8 mouse cellular contexts compared by ENCODE assay signal in genomic region chr19:38819427-38819802, GRCm38 (mm10). TPM values are rescaled to one million over a fixed set of nuclear protein-coding genes. Genes with fewer than 3 reads are reported as not detected.
DNase-seq lines count a peak whose midpoint lies in the region; ATAC-seq and TF ChIP-seq lines count a peak whose summit lies in the region.

No protein-coding gene starts in this region.

- H3K27me3 ChIP-seq in testis, adult 2 months (ENCODE audit: control insufficient read depth, insufficient read depth, low read length) = no peaks in the 10 kb centered on the region
- H3K27me3 ChIP-seq in liver, embryonic 13.5 days = no peaks in the 10 kb centered on the region

- peak overlapping the region; percentile 89 for H3K4me2 ChIP-seq in liver, embryonic 13.5 days

- peak overlapping the region; percentile 67 for H3K27ac ChIP-seq in testis, adult 2 months (ENCODE audit: control insufficient read depth, insufficient read depth, low read depth, low read length)
- H3K27ac ChIP-seq in liver, embryonic 13.5 days = peak overlapping the region; percentile 94

- TF ChIP-seq POLR2A in testis, adult 2 months (IDR thresholded peaks at IDR 0.05; ENCODE audit: control insufficient read depth, low read depth, low read length) = no peak

- peak overlapping the region; percentile 98 for H3K4me3 ChIP-seq in testis, adult 2 months (ENCODE audit: control insufficient read depth, low read depth, low read length)
- peak overlapping the region; percentile 84 for H3K4me3 ChIP-seq in liver, embryonic 13.5 days (replicated peaks)

- ATAC-seq in cerebellum, adult (ENCODE audit: insufficient number of reproducible peaks, low FRiP score, low TSS enrichment) = peak; percentile 65; the same call in 1 of the 2 replicates
- ATAC-seq in liver, embryonic 13.5 days (ENCODE audit: low read depth) = peak; percentile 56

- no peak for DNase-seq in cerebellum, postnatal 14 days
- DNase-seq in testis, postnatal 10 days (ENCODE audit: low spot score) = no peak
- DNase-seq in liver, embryonic 13.5 days = no peak
- no peak for DNase-seq in adrenal gland, adult 2 months
- no peak for DNase-seq in urinary bladder, adult 2 months (ENCODE audit: low spot score)
- DNase-seq in adrenal gland, adult 8-10 months = no peak

- no peak; the same call in 1 of the 2 replicates for TF ChIP-seq CTCF in testis, adult 2 months (IDR thresholded peaks at IDR 0.05; ENCODE audit: control insufficient read depth, insufficient read depth, insufficient replicate concordance, low read depth, low read length)

- no peaks in the 10 kb centered on the region for H3K9me3 ChIP-seq in liver, embryonic 13.5 days (replicated peaks)

- H3K4me1 ChIP-seq in testis, adult 2 months (ENCODE audit: control insufficient read depth, insufficient read depth, low read length) = peaks cover 2% of the 10 kb centered on the region; the same call in 1 of the 2 replicates
- H3K4me1 ChIP-seq in liver, embryonic 13.5 days (replicated peaks) = peaks cover 36% of the 10 kb centered on the region

- 7% methylated on average over 16 of the region's 16 CpGs for WGBS in liver, embryonic 13.5 days (ENCODE audit: insufficient replicate concordance)

- H3K36me3 ChIP-seq in testis, adult 2 months (ENCODE audit: control insufficient read depth, insufficient read depth, low read length) = no peaks in the 10 kb centered on the region; the same call in 1 of the 2 replicates
- peaks cover 19% of the 10 kb centered on the region for H3K36me3 ChIP-seq in liver, embryonic 13.5 days

- H3K9ac ChIP-seq in liver, embryonic 13.5 days = peak overlapping the region; percentile 88

RNA-seq across cellular contexts. Expression of gene Noc3l, which starts 0.4 kb away (rescaled TPM):
- 3.0 and 3.4 TPM in 2 replicates for polyA plus RNA-seq in testis, adult 2 months (2012; rRNA removed)
- polyA plus RNA-seq in liver, embryonic 13.5 days (2015; fragmentation: Nextera tagmentation; extraction: Ambion mirVana) = 5.8 and 7.3 TPM in 2 replicates
- total RNA-seq in adrenal gland, adult 2 months (2021) = 10 to 100 TPM; 15.2 to 20.8 TPM
- polyA plus RNA-seq in adrenal gland, adult 2 months (2012; rRNA removed) = 2.0 and 2.2 TPM in 2 replicates
- polyA plus RNA-seq in urinary bladder, adult 2 months (2012; rRNA removed) = 8.8 and 9.2 TPM in 2 replicates
- total RNA-seq in adrenal gland, adult 8-10 months (2022) = 10 to 100 TPM; 15.2 to 20.5 (median 16.4) TPM

RNA-seq across cellular contexts. Expression of gene Tbc1d12, which starts 17.0 kb away (rescaled TPM):
- polyA plus RNA-seq in testis, adult 2 months (2012; rRNA removed) = 4.8 and 5.0 TPM in 2 replicates
- polyA plus RNA-seq in liver, embryonic 13.5 days (2015; fragmentation: Nextera tagmentation; extraction: Ambion mirVana) = 1.2 and 1.4 TPM in 2 replicates
- 10 to 100 TPM in 1 of 2 experiments, 1 to 10 TPM in 1; 8.7 to 11.2 TPM for total RNA-seq in adrenal gland, adult 2 months (2021)
- polyA plus RNA-seq in adrenal gland, adult 2 months (2012; rRNA removed) = 5.7 and 7.1 TPM in 2 replicates
- 5.7 TPM in 2 replicates for polyA plus RNA-seq in urinary bladder, adult 2 months (2012; rRNA removed)
- 10 to 100 TPM in 3 of 4 experiments, 1 to 10 TPM in 1; 9.0 to 12.1 (median 11.8) TPM for total RNA-seq in adrenal gland, adult 8-10 months (2022)
